Mouse (Mus musculus) retina, adult 2 months (tissue): Measurements from ENCODE around the gene Cep112.

ENCODE experiments used
- DNase-seq: peaks from one replicate; pipeline ENCODE4 v3.0.0-alpha.2; 2012; ENCODE audit warnings: low read depth, low spot score

Cep112 gene

GRCm38 (mm10) chr11:108909396-108910195 is 484.6 kb downstream of the Cep112 start:
- DNase-seq = no peak
